ENCODE assay signal across 9 mouse cellular contexts in the genomic region with DNA sequence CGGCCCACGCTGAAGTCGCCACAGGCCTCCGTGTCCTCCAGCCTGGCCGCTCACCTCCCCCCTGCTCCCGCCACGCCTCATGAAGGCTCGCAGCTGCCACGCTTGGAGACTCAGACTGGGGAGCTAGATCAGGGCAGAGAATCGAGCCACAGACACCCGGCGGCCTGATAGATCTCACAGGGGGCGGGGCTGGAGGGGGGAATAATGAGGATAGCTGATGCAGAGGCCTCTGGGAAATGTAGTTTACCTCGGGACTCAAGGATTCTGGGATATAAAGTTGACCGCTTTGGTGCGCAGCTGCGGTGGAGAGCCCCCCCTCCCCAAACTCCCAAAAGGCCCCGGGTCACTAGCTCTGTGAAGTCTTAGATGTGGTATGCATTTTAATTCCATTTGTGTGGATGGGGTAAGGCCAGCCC. TPM values are rescaled to one million over a fixed set of nuclear protein-coding genes. Genes with fewer than 3 reads are reported as not detected.
A peak's percentile ranks its signal among the peaks of the same experiment; 100 is the strongest.
DNase-seq lines count a peak whose midpoint lies in the region; ATAC-seq and TF ChIP-seq lines count a peak whose summit lies in the region.
"Had no signal": no experiment of that assay in that cellular context is flagged by ENCODE, and none has a peak within 500 bp of the region (broad histone marks: within the 10 kb centered on the region; RNA-seq: fewer than 3 reads in every experiment).

A gene (minus strand): TSS at position 183 of the 416 bp plus-strand sequence.

- H3K4me1 ChIP-seq in CH12.LX (ENCODE audit: control insufficient read depth in 1 of 2, insufficient read depth in 2 of 2), result no peaks in the 10 kb centered on the region
- peaks cover 5% of the 10 kb centered on the region; the same call in 1 of the 2 replicates for H3K4me1 ChIP-seq in forebrain, postnatal 0 days (ENCODE audit: insufficient read depth)
- 0 out of 2 replicates have a peak, but pooled peaks cover 4% of the 10 kb centered on the region for H3K4me1 ChIP-seq in liver, postnatal 0 days (ENCODE audit: insufficient read depth)
- peaks cover 11% of the 10 kb centered on the region for H3K4me1 ChIP-seq in neural tube, embryonic 15.5 days

- intact Hi-C loops in heart, postnatal 36 days (cut with DNase I), result loop anchor here (2.0 to 5.0 kb wide), 3 partner anchors 104 to 331 kb away; a partner anchor contains a TSS

- peak; percentile 96 for ATAC-seq in forebrain, postnatal 0 days
- peak; percentile 92 for ATAC-seq in liver, postnatal 0 days
- ATAC-seq in neural tube, embryonic 15.5 days (ENCODE audit: low FRiP score), result peak; percentile 94

- no peak for TF ChIP-seq CTCF in CH12.LX (conservative IDR thresholded peaks at IDR 0.05 in 1 of 2, IDR thresholded peaks at IDR 0.05 in 1 of 2; ENCODE audit: low read depth in 2 of 2, low read length in 2 of 2)
- TF ChIP-seq CTCF in forebrain, postnatal 0 days (IDR thresholded peaks at IDR 0.05; ENCODE audit: low read depth), result 0 out of 2 replicates have a peak, but pooled peaks have one; percentile 4
- no peak for TF ChIP-seq CTCF in liver, postnatal 0 days (IDR thresholded peaks at IDR 0.05; ENCODE audit: low read depth)

- WGBS in forebrain, postnatal 0 days, result 2% methylated on average over 18 of the region's 18 CpGs
- WGBS in liver, postnatal 0 days (ENCODE audit: insufficient replicate concordance), result under 1% methylated on average over 18 of the region's 18 CpGs
- under 1% methylated on average over 18 of the region's 18 CpGs for WGBS in neural tube, embryonic 15.5 days

- TF ChIP-seq EP300 in CH12.LX (IDR thresholded peaks at IDR 0.05; ENCODE audit: low read length), result no peak
- TF ChIP-seq EP300 in liver, postnatal 0 days (IDR thresholded peaks at IDR 0.05; ENCODE audit: low read depth), result no peak

- peaks cover 80% of the 10 kb centered on the region for H3K27me3 ChIP-seq in CH12.LX (replicated peaks)
- H3K27me3 ChIP-seq in forebrain, postnatal 0 days (ENCODE audit: insufficient read depth, low read length), result no peaks in the 10 kb centered on the region
- no peaks in the 10 kb centered on the region for H3K27me3 ChIP-seq in liver, postnatal 0 days (ENCODE audit: insufficient read depth, low read length)
- H3K27me3 ChIP-seq in neural tube, embryonic 15.5 days (replicated peaks), result no peaks in the 10 kb centered on the region

- H3K9me3 ChIP-seq in CH12.LX (replicated peaks; ENCODE audit: low read length), result peaks cover 5% of the 10 kb centered on the region
- H3K9me3 ChIP-seq in forebrain, postnatal 0 days (ENCODE audit: low read length), result no peaks in the 10 kb centered on the region
- H3K9me3 ChIP-seq in liver, postnatal 0 days (ENCODE audit: low read length), result no peaks in the 10 kb centered on the region
- H3K9me3 ChIP-seq in neural tube, embryonic 15.5 days (replicated peaks), result no peaks in the 10 kb centered on the region

- no peak for DNase-seq in CH12.LX (ENCODE audit: extremely low read depth)
- DNase-seq in cerebellum, adult 11-12 months, result peak; percentile 90
- DNase-seq in forebrain, postnatal 0 days, result peak; percentile 92
- DNase-seq in heart, postnatal 36 days, result peak; percentile 69 to 73
- DNase-seq in layer of hippocampus, adult 18-20 months (ENCODE audit: low spot score in 2 of 2), result peak; percentile 83 to 94
- DNase-seq in liver, postnatal 0 days, result peak; percentile 81
- peak; percentile 86 for DNase-seq in testis, postnatal 10 days (ENCODE audit: low spot score)

- no peak within 1 kb of the TSS for H3K4me2 ChIP-seq in CH12.LX (ENCODE audit: insufficient read depth, low read depth, poor library complexity, severe bottlenecking)
- peak within 1 kb of the TSS; percentile 89 for H3K4me2 ChIP-seq in forebrain, postnatal 0 days (ENCODE audit: low read depth)
- H3K4me2 ChIP-seq in liver, postnatal 0 days (ENCODE audit: low read depth, low read length), result peak within 1 kb of the TSS; percentile 92
- H3K4me2 ChIP-seq in neural tube, embryonic 15.5 days, result peak within 1 kb of the TSS; percentile 76

- H3K79me2 ChIP-seq in CH12.LX (replicated peaks; ENCODE audit: control insufficient read depth, extremely low read depth, insufficient read depth, poor library complexity, severe bottlenecking), result no peaks in the 10 kb centered on the region

- TF ChIP-seq POLR2A in CH12.LX (IDR thresholded peaks at IDR 0.05; ENCODE audit: low read depth, low read length), result no peak

- H3K36me3 ChIP-seq in CH12.LX (replicated peaks in 1 of 2; ENCODE audit: control insufficient read depth in 1 of 2, insufficient read depth in 1 of 2, low read length in 1 of 2), result no peaks in the 10 kb centered on the region
- H3K36me3 ChIP-seq in forebrain, postnatal 0 days (ENCODE audit: insufficient read depth), result no peaks in the 10 kb centered on the region
- no peaks in the 10 kb centered on the region for H3K36me3 ChIP-seq in liver, postnatal 0 days (replicated peaks; ENCODE audit: insufficient read depth, low read length)
- no peaks in the 10 kb centered on the region for H3K36me3 ChIP-seq in neural tube, embryonic 15.5 days

- no peak for TF ChIP-seq RAD21 in CH12.LX (IDR thresholded peaks at IDR 0.05; ENCODE audit: low read depth, low read length)

- H3K4me3 ChIP-seq in CH12.LX (replicated peaks in 1 of 3; ENCODE audit: low read depth in 2 of 3, low read length in 2 of 3, poor library complexity in 1 of 3), result no peak within 1 kb of the TSS
- H3K4me3 ChIP-seq in forebrain, postnatal 0 days (ENCODE audit: low read depth, low read length), result peak within 1 kb of the TSS; percentile 66
- peak within 1 kb of the TSS; percentile 63 for H3K4me3 ChIP-seq in liver, postnatal 0 days (ENCODE audit: low read depth, low read length)
- peak within 1 kb of the TSS; percentile 70 for H3K4me3 ChIP-seq in neural tube, embryonic 15.5 days (replicated peaks)

- no peak within 1 kb of the TSS for H3K27ac ChIP-seq in CH12.LX (ENCODE audit: insufficient read depth, low read depth)
- H3K27ac ChIP-seq in forebrain, postnatal 0 days (ENCODE audit: low read depth, low read length), result peak within 1 kb of the TSS; percentile 80
- peak within 1 kb of the TSS; percentile 39; the same call in 1 of the 2 replicates for H3K27ac ChIP-seq in liver, postnatal 0 days (ENCODE audit: low read depth)
- H3K27ac ChIP-seq in neural tube, embryonic 15.5 days (replicated peaks), result peak within 1 kb of the TSS; percentile 92

- in situ Hi-C loops in CH12.LX (cut with MboI; ENCODE audit: low pct_ligation_motif_present, low pct_unique_long_range_greater_than_20kb, low sequenced_read_pairs), result loop anchor here (25.0 kb wide), 1 partner anchor 606 kb away; no protein-coding TSS in a partner anchor

- no peak within 1 kb of the TSS for H3K9ac ChIP-seq in CH12.LX (ENCODE audit: insufficient read depth, low read depth)
- peak within 1 kb of the TSS; percentile 72 for H3K9ac ChIP-seq in forebrain, postnatal 0 days
- peak within 1 kb of the TSS; percentile 59 for H3K9ac ChIP-seq in liver, postnatal 0 days (replicated peaks)
- H3K9ac ChIP-seq in neural tube, embryonic 15.5 days (replicated peaks), result peak within 1 kb of the TSS; percentile 82

- dilution Hi-C loops in CH12.LX (cut with MboI; ENCODE audit: extremely low pct_ligation_motif_present, extremely low pct_unique_long_range_greater_than_20kb, low sequenced_read_pairs), result no loop called here

TF ChIP-seq in CH12.LX, 34 proteins besides CTCF, POLR2A, EP300 and RAD21:
- peak; percentile 44 for TF ChIP-seq HCFC1 (IDR thresholded peaks at IDR 0.05; ENCODE audit: low read depth, low read length)
- TF ChIP-seq RCOR1 (conservative IDR thresholded peaks at IDR 0.05; ENCODE audit: low read depth, low read length), result no peak

RNA-seq across cellular contexts. Expression of the gene that starts here (rescaled TPM):
- not detected in 2 replicates for total RNA-seq in CH12.LX (2012; rRNA removed)
- not detected in 2 replicates for total RNA-seq in CH12.LX (2014; rRNA removed)
- polyA plus RNA-seq in CH12.LX (2012; ENCODE audit: insufficient read length, low read depth), result not detected in 2 replicates
- total RNA-seq in forebrain, postnatal 0 days (2014; rRNA removed), result 4.6 and 5.0 TPM in 2 replicates
- 2.1 and 2.3 TPM in 2 replicates for polyA plus RNA-seq in forebrain, postnatal 0 days (2015; fragmentation: Nextera tagmentation; extraction: Ambion mirVana)
- total RNA-seq in heart, postnatal 36 days (2021), result 1 to 10 TPM; 1.4 TPM
- total RNA-seq in layer of hippocampus, adult 18-20 months (2021), result 1 to 10 TPM; 6.6 to 7.0 TPM
- polyA plus RNA-seq in liver, postnatal 0 days (2015; fragmentation: Nextera tagmentation; extraction: Ambion mirVana), result 0.33 and 0.36 TPM in 2 replicates
- 5.2 and 5.9 TPM in 2 replicates for polyA plus RNA-seq in neural tube, embryonic 15.5 days (2015; fragmentation: Nextera tagmentation; extraction: Ambion mirVana)
- total RNA-seq: MEL had no signal

Comparison
In these comparisons a context has a peak if more than half of its experiments do, and no peak if none do; other contexts are left out.
1. Peak in DNase-seq, ATAC-seq, H3K4me3 ChIP-seq, H3K27ac ChIP-seq, H3K9ac ChIP-seq and H3K4me2 ChIP-seq in liver, postnatal 0 days; RNA of the gene not detected or under 1 TPM.
2. H3K4me3 ChIP-seq: peak in forebrain, postnatal 0 days (single experiment) and neural tube, embryonic 15.5 days (single experiment); none in CH12.LX (0 of 3).
3. Peak in every context shown above with its lines, with median percentiles within 50 percentile points of each other: ATAC-seq.